Mouse (Mus musculus): ENCODE measurements at regions not wholly inside any gene's neighbourhood (a gene's known extent, or its start where the extent isn't known, plus 50 kb on each side); places are given as distances from the start of the nearest gene placed in this dataset.
"Not testable (repeated sequence)": the region's sequence is repeated elsewhere in the genome, so short reads cannot be mapped to it uniquely, and the experiment has no call there.

GRCm38 (mm10) chr10:19297669-19298068 is 58.7 kb upstream of the Olig3 start:
- DNase-seq (ENCODE audit: low spot score in 2 of 2) = peak; percentile 11 to 31

- DNase-seq (ENCODE audit: low spot score in 2 of 2) = no peak
These were observed 60.8 kb upstream of the Olig3 start for GRCm38 (mm10) chr10:19295388-19296013.

DNA sequence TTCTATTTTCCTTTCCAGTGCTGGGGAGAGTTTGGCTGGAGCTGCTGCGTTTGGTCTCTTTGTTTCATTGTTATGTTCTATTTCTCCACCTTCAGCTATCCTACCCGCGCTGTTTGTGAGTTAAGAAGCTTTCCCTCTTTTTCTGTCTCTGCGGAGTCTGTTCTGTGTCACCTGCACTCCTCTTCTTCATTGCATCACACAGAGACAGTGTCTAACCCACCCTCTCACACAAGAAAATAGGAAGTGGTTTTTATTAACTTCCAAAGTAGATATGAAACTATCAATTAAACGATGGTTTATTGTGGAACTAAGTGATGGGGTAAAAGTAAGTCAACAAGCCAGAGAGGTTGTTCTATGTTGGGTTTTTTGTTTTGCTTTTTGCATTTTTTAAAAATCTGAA is 64.9 kb upstream of the Olig3 start:
- DNase-seq (ENCODE audit: low spot score in 2 of 2) = no peak

DNA sequence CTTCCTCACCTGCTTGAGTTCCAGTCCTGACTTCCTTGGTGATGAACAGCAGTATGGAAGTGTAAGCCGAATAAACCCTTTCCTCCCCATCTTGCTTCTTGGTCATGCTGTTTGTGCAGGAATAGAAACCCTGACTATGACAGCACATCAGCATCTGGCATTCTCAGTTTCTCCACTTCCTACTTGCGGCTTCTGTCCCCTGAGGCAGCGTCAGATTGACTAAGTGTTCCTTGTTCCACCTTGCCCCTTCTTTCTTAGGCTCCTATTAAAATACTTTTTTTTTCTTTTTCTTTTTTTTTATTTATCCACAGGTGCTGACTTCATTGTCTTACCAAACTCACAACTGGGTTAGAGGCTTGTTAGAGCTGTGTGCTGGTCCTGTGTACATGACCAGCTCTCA is 65.3 kb upstream of the Olig3 start:
- not testable (repeated sequence) for DNase-seq (ENCODE audit: low spot score in 2 of 2)

- no peak for DNase-seq (ENCODE audit: low spot score in 2 of 2)
These were observed 74.2 kb upstream of the Olig3 start for GRCm38 (mm10) chr10:19282166-19282565.

DNA sequence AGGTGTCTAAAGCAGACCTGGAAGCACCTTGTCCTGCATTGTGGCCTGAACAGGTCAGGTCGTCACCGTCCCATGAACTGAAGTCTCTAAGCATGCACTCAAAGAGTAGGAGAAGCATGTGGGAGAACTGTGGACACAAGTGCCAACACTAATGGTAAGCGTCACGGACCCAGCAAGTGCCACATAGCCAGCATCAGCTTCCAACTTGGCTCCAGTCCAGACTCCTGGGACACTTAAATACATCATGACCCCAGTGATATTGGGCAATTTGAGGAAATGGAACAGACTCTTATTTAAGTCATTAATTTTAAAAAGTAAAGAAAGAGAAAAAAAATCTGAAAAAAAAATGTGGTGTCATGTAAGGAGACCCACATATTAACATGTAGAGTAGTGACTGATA is 75.3 kb upstream of the Olig3 start:
- DNase-seq (ENCODE audit: low spot score in 2 of 2) = no peak

DNA sequence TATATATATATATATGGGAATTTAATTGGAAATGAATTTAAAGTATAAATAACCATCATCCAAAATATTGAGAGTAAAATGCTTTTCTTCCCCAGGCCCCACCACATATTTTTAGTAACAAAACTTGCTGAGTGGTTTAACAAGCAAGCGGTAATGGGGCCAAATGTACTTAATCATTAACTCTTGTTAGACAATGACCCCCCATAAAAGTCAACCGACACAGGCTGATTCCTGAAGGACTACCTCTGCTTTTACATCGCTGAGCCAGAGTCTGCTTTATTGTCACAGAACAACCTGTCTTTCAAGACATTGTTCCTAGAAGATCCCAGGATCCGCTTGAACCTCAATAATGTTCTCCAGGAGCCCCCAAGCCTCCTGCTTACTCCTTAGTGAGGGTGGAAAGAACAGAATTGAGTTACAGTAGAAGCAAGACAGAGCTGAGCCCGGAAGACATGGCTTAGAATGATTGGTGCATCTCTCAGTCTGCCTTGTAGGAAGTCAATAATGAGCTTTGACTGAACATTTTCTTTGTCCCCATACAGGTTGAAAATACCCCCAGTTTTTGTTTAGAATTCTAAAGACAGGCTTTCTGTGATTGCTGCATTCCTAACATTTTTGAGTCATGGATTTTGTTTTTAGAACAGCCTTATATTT is 78.0 kb upstream of the Olig3 start:
- DNase-seq (ENCODE audit: low spot score in 2 of 2) = no peak

DNA sequence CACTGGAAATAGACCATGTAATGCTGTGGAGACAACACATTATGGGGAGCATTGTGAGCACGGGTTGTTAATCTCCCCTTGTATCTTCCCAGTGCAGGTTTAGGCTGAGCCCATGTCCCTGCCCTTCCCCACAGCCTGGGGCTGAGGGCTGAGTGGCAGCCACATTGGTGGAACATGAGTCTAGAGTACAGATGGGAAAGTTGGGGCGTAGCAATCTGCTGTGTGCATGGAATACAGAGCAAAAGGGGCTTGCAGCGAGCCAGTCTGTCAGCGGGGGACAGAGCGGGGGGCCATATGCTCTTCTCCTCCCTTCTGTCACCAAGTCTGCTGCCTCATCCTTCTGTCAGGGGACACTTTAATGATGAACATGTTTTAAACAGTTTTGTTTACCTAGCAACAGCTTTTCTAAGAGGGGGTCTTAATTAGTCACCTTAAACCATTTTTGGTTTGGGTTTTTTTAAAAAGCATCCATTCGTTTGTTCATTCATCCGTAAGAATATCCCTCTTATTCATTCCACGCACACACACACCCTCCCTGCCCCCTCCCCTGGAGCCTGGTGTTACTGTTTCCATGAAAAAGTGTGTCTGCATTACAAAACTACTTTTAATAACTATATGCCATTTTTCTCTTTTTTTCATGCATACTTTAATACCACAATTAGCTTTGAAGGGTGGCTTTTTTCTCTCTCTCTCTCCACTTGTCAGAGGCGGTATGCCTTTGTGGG is 79.1 kb upstream of the Olig3 start:
- DNase-seq (ENCODE audit: low spot score in 2 of 2) = no peak

DNA sequence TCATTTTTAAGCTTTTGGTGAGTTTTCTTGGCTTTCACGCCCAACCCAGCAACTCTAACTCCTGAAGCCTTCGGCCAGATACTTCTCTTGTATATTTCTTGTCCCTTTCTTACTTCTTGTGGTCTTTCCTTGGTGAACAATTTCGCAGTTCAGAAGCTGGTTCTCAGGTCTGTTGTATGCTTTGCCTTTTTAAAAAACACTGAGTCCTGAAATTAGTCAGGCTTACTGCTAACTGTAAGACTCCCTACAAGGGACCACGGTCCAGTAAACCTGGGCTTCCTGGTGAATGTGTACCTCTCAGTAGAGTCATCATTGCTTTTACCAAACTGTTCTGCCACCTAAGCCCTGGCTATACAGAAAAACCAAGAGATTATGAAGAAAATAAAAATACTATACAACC is 81.3 kb upstream of the Olig3 start:
- DNase-seq (ENCODE audit: low spot score in 2 of 2) = no peak

- DNase-seq (ENCODE audit: low spot score in 2 of 2) = no peak
These were observed 86.9 kb upstream of the Olig3 start for GRCm38 (mm10) chr10:19269418-19269817.

- DNase-seq (ENCODE audit: low spot score in 2 of 2) = no peak
These were observed 88.3 kb upstream of the Olig3 start for GRCm38 (mm10) chr10:19268051-19268450.

DNA sequence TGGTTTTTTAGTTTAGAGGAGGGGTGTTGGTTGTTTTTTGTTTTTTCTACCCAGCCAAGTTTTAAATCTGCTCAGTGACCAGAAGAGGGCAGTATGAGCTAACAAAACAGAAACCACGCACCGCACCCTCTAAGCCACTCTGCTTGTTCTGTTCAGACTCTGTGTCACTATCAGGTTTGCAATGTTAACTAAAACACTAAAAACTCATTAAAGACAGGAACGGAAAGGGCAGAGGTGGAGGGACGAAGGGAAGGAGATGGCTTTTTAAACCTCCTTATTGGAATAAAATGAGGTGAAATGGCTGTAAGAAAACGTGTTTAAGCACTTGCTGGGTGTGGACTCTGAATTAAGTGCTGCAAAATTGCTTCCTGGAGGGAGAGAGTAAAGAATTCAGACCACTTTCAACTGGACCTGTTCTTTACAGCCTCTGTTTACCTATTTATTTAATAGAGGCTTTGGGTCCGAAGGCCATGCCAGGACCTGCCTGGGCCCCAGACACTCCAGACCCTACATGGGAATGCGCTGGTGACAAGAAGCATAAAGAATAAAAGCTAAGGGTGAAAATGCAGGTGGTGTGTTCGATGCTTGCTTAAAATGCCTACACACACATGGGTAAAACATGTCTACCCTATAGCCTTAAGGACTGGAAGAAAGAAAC is 116.1 kb upstream of the Olig3 start:
- DNase-seq (ENCODE audit: low spot score in 2 of 2) = peak; percentile 43 to 53

- DNase-seq (ENCODE audit: low spot score in 2 of 2) = no peak
These were observed 140.1 kb upstream of the Olig3 start for GRCm38 (mm10) chr10:19216240-19216639.

DNA sequence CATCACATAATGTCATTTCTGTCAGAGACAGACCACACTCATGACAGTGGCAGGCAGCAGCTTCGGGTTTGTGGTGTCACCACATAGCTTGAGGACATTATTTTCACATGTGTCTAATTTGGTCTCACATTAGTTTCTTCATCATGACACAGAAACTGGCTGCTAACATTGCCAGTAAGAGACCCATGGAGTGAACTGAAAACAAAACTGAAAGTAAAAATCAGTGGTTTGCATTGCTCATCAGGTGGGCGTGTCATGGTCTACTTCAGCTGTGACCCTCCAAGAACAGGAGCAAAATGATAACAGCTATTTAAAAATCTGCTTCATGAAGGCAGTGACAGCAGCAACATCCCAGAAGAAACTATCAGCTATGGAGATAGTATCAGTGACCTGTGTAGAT is 146.6 kb upstream of the Olig3 start:
- peak; percentile 30 to 37 for DNase-seq (ENCODE audit: low spot score in 2 of 2)

DNA sequence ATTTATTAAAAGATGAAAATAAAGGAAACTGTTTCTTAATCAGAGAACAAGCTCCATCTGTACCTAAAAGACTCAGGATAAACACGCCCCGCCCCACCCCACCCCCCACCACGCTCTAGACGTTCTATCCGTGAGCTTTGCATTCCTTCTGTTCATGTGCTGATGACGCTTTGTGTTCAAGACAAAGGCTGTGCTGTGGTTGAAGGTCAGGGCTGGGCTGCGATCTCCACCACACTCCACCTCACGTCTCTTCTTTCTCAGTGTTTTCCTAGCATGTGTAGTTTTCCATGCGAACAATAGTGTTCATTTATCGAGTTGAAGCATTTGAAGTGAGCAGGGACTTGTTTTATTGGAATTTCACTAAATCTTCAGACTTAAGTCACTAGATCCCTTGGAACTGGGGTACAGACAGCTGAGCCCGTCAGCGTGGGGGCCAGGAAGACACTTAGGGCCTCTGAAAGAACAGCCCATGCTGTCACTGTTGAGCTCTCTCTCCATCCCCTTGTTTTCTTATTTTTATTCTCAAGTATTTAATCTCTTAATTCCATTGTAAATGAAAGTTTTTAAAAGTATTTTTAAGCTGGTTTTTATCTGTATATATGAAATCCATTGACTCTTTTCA is 148.1 kb upstream of the Olig3 start:
- no peak for DNase-seq (ENCODE audit: low spot score in 2 of 2)

GRCm38 (mm10) chr10:19207505-19207904 is 148.8 kb upstream of the Olig3 start:
- no peak for DNase-seq (ENCODE audit: low spot score in 2 of 2)

DNA sequence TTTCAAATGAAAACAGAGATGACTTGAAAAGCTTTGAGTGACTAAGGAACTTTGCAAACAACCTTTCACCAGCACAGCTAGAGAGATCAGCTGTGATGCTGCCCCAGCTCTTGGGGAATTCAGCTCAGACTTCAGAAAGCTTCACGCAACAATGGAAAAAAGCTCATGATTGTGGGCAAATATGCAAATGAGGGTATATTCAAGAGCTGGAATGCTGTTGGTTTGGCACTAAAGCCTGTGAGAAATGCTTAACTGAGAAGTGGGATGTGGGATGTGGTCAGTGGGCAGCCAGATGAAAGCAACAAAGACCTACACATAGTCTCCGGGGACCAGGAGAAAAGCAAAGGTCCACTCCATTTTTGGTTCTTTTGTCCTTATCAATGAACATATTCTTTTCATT is 156.0 kb upstream of the Olig3 start:
- no peak for DNase-seq (ENCODE audit: low spot score in 2 of 2)

DNA sequence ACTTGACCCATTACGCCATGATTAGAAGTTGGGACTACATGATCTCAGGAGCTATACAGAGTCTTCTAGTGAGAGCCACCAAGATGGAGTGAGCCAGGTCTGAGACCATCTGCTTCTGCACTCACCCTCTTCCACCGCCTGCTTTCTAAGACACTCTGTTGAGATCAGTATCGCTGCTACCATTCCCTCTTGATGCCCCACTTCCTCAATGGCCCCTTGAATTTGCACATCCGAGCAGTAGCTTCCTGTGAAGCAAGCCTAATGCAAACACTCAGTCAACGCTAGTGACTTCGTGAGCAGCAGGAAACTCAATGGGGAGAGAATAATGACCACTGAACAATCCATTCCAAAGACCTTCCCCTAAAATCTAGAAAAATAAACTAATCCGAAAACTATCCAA is 160.7 kb upstream of the Olig3 start:
- DNase-seq (ENCODE audit: low spot score in 2 of 2) = no peak

DNA sequence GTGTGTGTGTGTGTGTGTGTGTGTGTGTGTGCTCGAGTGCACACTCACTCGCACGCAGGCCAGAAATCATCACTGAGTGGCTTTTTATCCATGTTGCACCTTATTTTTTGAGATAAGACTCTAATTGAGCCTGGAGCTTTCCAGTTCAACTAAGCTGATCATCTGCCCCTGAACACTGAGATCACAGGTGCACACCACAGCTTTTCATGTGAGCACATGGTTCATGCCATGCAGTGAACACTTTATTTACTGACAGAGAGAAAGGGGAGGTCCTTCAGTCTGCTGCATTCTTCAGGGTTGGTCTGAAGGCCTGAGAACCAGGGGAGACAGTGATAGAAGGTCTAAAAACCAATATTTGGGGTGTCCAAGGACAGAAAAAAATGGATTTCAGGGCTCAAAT is 161.7 kb upstream of the Olig3 start:
- peak in 1 of 2 experiments; percentile 16 for DNase-seq (ENCODE audit: low spot score in 2 of 2)

- DNase-seq (ENCODE audit: low spot score in 2 of 2) = no peak
These were observed 163.2 kb upstream of the Olig3 start for GRCm38 (mm10) chr10:19192971-19193758.

GRCm38 (mm10) chr10:19192221-19192620 is 164.1 kb upstream of the Olig3 start:
- no peak for DNase-seq (ENCODE audit: low spot score in 2 of 2)

Measured in natural killer cell, adult 2 months (primary cell).